Mouse (Mus musculus): ENCODE measurements around the gene Traf3ip1. TPM values are rescaled to one million over a fixed set of nuclear protein-coding genes. Genes with fewer than 3 reads are reported as not detected.

Gene Traf3ip1
- polyA plus RNA-seq, 1 experiment from 2014 or later, result 11.5 TPM

GRCm38 (mm10) chr1:91564004-91564403 is 69.6 kb downstream of the Traf3ip1 start:
- H3K27ac ChIP-seq, result no peak overlapping the region
- ATAC-seq (ENCODE audit: borderline replicate concordance, extremely low read depth, low FRiP score, low TSS enrichment), result no peak
- no peak overlapping the region for H3K4me3 ChIP-seq
- H3K36me3 ChIP-seq, result no peaks in the 10 kb centered on the region
- H3K9me3 ChIP-seq, result no peaks in the 10 kb centered on the region
- 54% methylated on average over 3 of the region's 3 CpGs for WGBS
- no peak overlapping the region for H3K9ac ChIP-seq
- no peak overlapping the region for H3K4me2 ChIP-seq
- H3K27me3 ChIP-seq, result no peaks in the 10 kb centered on the region
- H3K4me1 ChIP-seq, result no peaks in the 10 kb centered on the region

GRCm38 (mm10) chr1:91564598-91564997 is 70.2 kb downstream of the Traf3ip1 start:
- no peak overlapping the region for H3K4me2 ChIP-seq
- H3K9me3 ChIP-seq, result no peaks in the 10 kb centered on the region
- no peaks in the 10 kb centered on the region for H3K27me3 ChIP-seq
- no peaks in the 10 kb centered on the region for H3K4me1 ChIP-seq
- H3K27ac ChIP-seq, result no peak overlapping the region
- H3K9ac ChIP-seq, result no peak overlapping the region
- WGBS, result 36% methylated on average over 6 of the region's 6 CpGs
- ATAC-seq (ENCODE audit: borderline replicate concordance, extremely low read depth, low FRiP score, low TSS enrichment), result no peak
- no peak overlapping the region for H3K4me3 ChIP-seq
- no peaks in the 10 kb centered on the region for H3K36me3 ChIP-seq

GRCm38 (mm10) chr1:91567269-91567668 is 72.8 kb downstream of the Traf3ip1 start:
- Histone ChIP-seq H3K4me3 (no peak overlapping the region), H3K27ac (no peak overlapping the region), H3K27me3 (no peaks in the 10 kb centered on the region), H3K9me3 (no peaks in the 10 kb centered on the region), H3K9ac (no peak overlapping the region), H3K36me3 (no peaks in the 10 kb centered on the region), H3K4me1 (no peaks in the 10 kb centered on the region), H3K4me2 (no peak overlapping the region)
- ATAC-seq (ENCODE audit: borderline replicate concordance, extremely low read depth, low FRiP score, low TSS enrichment), result no peak
- 76% methylated on average over 2 of the region's 2 CpGs for WGBS

- Histone ChIP-seq H3K27me3 (no peaks in the 10 kb centered on the region), H3K4me1 (no peaks in the 10 kb centered on the region), H3K36me3 (no peaks in the 10 kb centered on the region), H3K4me3 (no peak overlapping the region), H3K9me3 (no peaks in the 10 kb centered on the region), H3K27ac (no peak overlapping the region), H3K4me2 (no peak overlapping the region), H3K9ac (no peak overlapping the region)
- no peak for ATAC-seq (ENCODE audit: borderline replicate concordance, extremely low read depth, low FRiP score, low TSS enrichment)
- 76% methylated on average over 10 of the region's 10 CpGs for WGBS
Observed at GRCm38 (mm10) chr1:91572458-91572857, 78.0 kb downstream of the Traf3ip1 start.

GRCm38 (mm10) chr1:91574208-91574607 is 79.8 kb downstream of the Traf3ip1 start:
- Histone ChIP-seq H3K27me3 (no peaks in the 10 kb centered on the region), H3K36me3 (no peaks in the 10 kb centered on the region), H3K9ac (no peak overlapping the region), H3K4me1 (no peaks in the 10 kb centered on the region), H3K27ac (no peak overlapping the region), H3K4me2 (no peak overlapping the region), H3K4me3 (no peak overlapping the region), H3K9me3 (no peaks in the 10 kb centered on the region)
- no peak for ATAC-seq (ENCODE audit: borderline replicate concordance, extremely low read depth, low FRiP score, low TSS enrichment)
- WGBS, result 64% methylated on average over 3 of the region's 3 CpGs

GRCm38 (mm10) chr1:91577883-91578517 is 83.6 kb downstream of the Traf3ip1 start:
- H3K36me3 ChIP-seq, result no peaks in the 10 kb centered on the region
- no peaks in the 10 kb centered on the region for H3K4me1 ChIP-seq
- no peak overlapping the region for H3K4me3 ChIP-seq
- H3K27me3 ChIP-seq, result no peaks in the 10 kb centered on the region
- no peak overlapping the region for H3K9ac ChIP-seq
- no peak overlapping the region for H3K4me2 ChIP-seq
- ATAC-seq (ENCODE audit: borderline replicate concordance, extremely low read depth, low FRiP score, low TSS enrichment), result no peak
- 55% methylated on average over 7 of the region's 7 CpGs for WGBS
- H3K9me3 ChIP-seq, result no peaks in the 10 kb centered on the region
- no peak overlapping the region for H3K27ac ChIP-seq

Other genes starting within 250 kb of the Traf3ip1 start
- gene Ube2f, start 244.3 kb upstream of the Traf3ip1 start, polyA plus RNA-seq (2015; fragmentation: Nextera tagmentation; extraction: Ambion mirVana), result 70.0 and 70.3 TPM in 2 replicates
- 13.9 and 14.2 TPM in 2 replicates for gene Scly, start 196.3 kb upstream of the Traf3ip1 start, polyA plus RNA-seq (2015; fragmentation: Nextera tagmentation; extraction: Ambion mirVana)
- gene Espnl, start 172.6 kb upstream of the Traf3ip1 start, polyA plus RNA-seq (2015; fragmentation: Nextera tagmentation; extraction: Ambion mirVana), result 0.04 and 0.05 TPM in 2 replicates
- 1.6 and 2.3 TPM in 2 replicates for gene Klhl30, start 143.6 kb upstream of the Traf3ip1 start, polyA plus RNA-seq (2015; fragmentation: Nextera tagmentation; extraction: Ambion mirVana)
- gene Erfe, start 128.2 kb upstream of the Traf3ip1 start, polyA plus RNA-seq (2015; fragmentation: Nextera tagmentation; extraction: Ambion mirVana), result 3.3 and 3.5 TPM in 2 replicates
- gene Ilkap, start 95.8 kb upstream of the Traf3ip1 start, polyA plus RNA-seq (2015; fragmentation: Nextera tagmentation; extraction: Ambion mirVana), result 146 and 149 TPM in 2 replicates
- gene Hes6, start 80.6 kb upstream of the Traf3ip1 start, polyA plus RNA-seq (2015; fragmentation: Nextera tagmentation; extraction: Ambion mirVana), result 85.4 and 91.3 TPM in 2 replicates
- gene Per2, start 35.3 kb upstream of the Traf3ip1 start, polyA plus RNA-seq (2015; fragmentation: Nextera tagmentation; extraction: Ambion mirVana), result 8.2 and 11.4 TPM in 2 replicates
- 5.9 and 6.2 TPM in 2 replicates for gene Asb1, start 45.9 kb downstream of the Traf3ip1 start, polyA plus RNA-seq (2015; fragmentation: Nextera tagmentation; extraction: Ambion mirVana)

All from lung, embryonic 15.5 days (tissue).